Mouse (Mus musculus) adipocyte (in vitro differentiated cells): ENCODE measurements around the gene Grem2.

Experiments
- DNase-seq: peaks from one replicate; pipeline ENCODE4 v3.0.0-alpha.2; 2016; ENCODE audit warnings: low spot score

Gene Grem2

GRCm38 (mm10) chr1:174788617-174789016 lies 133.0 kb downstream of the Grem2 start:
- DNase-seq, result no peak
